ENCODE assay signal across 8 mouse cellular contexts in the genomic region with DNA sequence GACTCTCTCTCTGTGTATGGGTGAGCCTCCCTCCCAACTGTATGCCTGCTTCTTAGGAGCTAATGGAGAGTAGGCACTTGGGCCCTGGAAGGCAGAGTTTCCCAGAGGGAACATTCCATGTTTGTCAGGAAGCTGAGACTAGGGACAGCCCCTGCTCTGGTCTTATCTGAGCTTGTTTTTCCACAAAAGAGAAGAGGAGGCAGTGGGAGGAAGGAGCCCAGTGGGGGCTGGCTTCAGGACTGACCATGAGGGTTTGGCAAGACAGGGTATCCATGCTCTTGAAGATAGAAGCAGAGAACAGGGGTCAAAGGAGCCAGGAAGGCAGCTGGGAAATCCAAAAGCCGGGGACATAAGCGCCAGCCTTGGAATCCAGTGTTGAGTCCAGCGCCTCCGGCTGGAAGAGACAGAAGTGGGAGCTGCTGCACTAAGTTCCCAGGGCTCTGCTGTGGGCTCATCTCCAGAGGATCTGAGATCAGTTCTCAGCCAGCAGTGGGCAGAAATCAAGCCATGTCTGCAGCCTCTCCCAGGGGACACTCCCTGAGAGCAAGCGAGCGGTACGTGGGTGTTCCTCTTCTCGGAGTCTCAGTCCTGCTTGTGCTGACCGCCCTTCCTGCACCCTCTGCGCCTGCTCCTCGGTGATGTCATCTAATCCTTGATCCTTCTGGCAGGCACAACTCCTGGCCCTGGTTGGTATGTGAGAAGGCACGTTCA.
DNase-seq lines count a peak whose midpoint lies in the region; ATAC-seq and TF ChIP-seq lines count a peak whose summit lies in the region.

No protein-coding gene starts in this region.

- no peak for DNase-seq in frontal cortex, postnatal 14 days (ENCODE audit: low spot score in 2 of 2)
- peak; percentile 66 to 68 for DNase-seq in heart, postnatal 36 days
- DNase-seq in lung, postnatal 4 days = peak; percentile 46 to 71
- no peak for DNase-seq in layer of hippocampus, postnatal 25 days (ENCODE audit: extremely low spot score in 1 of 2, low spot score in 1 of 2)
- no peak for DNase-seq in forebrain, embryonic 11.5 days (ENCODE audit: low spot score)
- DNase-seq in layer of hippocampus, adult 9-10 months (ENCODE audit: low spot score) = no peak

- H3K36me3 ChIP-seq in forebrain, embryonic 11.5 days (ENCODE audit: control insufficient read depth, insufficient read depth, low read length) = no peaks in the 10 kb centered on the region

- no peak for TF ChIP-seq POLR2A in cortical plate, adult 2 months (IDR thresholded peaks at IDR 0.05; ENCODE audit: extremely low read depth, insufficient read depth, low read length)

- no peaks in the 10 kb centered on the region for H3K27me3 ChIP-seq in forebrain, embryonic 11.5 days (ENCODE audit: control insufficient read depth, insufficient read depth, low read length)

- H3K4me2 ChIP-seq in forebrain, embryonic 11.5 days (ENCODE audit: low read depth, low read length, severe bottlenecking) = no peak overlapping the region

- TF ChIP-seq CTCF in cortical plate, adult 2 months (IDR thresholded peaks at IDR 0.05; ENCODE audit: extremely low read depth, insufficient read depth, low read length) = no peak

- intact Hi-C loops in heart, postnatal 36 days (cut with DNase I) = no loop called here

- no peak overlapping the region for H3K9ac ChIP-seq in forebrain, embryonic 11.5 days (ENCODE audit: low read length)

- peak; percentile 47 for ATAC-seq in frontal cortex, adult (ENCODE audit: low TSS enrichment)
- no peak for ATAC-seq in forebrain, embryonic 11.5 days (replicated peaks; ENCODE audit: low FRiP score)

- H3K9me3 ChIP-seq in forebrain, embryonic 11.5 days (ENCODE audit: control insufficient read depth, low read length) = no peaks in the 10 kb centered on the region

- WGBS in forebrain, embryonic 11.5 days = 81% methylated on average over 12 of the region's 12 CpGs

- H3K4me3 ChIP-seq in cortical plate, adult 2 months (ENCODE audit: insufficient read depth, low read length) = no peak overlapping the region
- H3K4me3 ChIP-seq in forebrain, embryonic 11.5 days (ENCODE audit: low read depth, low read length) = no peak overlapping the region

- 0 out of 2 replicates have a peak overlapping the region, but pooled peaks have one; percentile 10 for H3K27ac ChIP-seq in cortical plate, adult 2 months (ENCODE audit: insufficient read depth, low read length)
- no peak overlapping the region for H3K27ac ChIP-seq in forebrain, embryonic 11.5 days (ENCODE audit: low read depth, low read length)

- 0 out of 2 replicates have a peak, but pooled peaks cover 4% of the 10 kb centered on the region for H3K4me1 ChIP-seq in cortical plate, adult 2 months (ENCODE audit: control insufficient read depth, insufficient read depth, low read length)
- H3K4me1 ChIP-seq in forebrain, embryonic 11.5 days (replicated peaks; ENCODE audit: control insufficient read depth, insufficient read depth, low read length) = no peaks in the 10 kb centered on the region

Comparison
In these comparisons a context has a peak if more than half of its experiments do, and no peak if none do; other contexts are left out.
1. DNase-seq: peak in heart, postnatal 36 days (2 of 2) and lung, postnatal 4 days (2 of 2); none in frontal cortex, postnatal 14 days (0 of 2), layer of hippocampus, postnatal 25 days (0 of 2), forebrain, embryonic 11.5 days (single experiment) and layer of hippocampus, adult 9-10 months (single experiment).